Mouse (Mus musculus) heart, postnatal 36 days (tissue): ENCODE results near the gene Cfd. TPM values are rescaled to one million over a fixed set of nuclear protein-coding genes. Genes with fewer than 3 reads are reported as not detected.
"Not testable (repeated sequence)": the region's sequence is repeated elsewhere in the genome, so short reads cannot be mapped to it uniquely, and the experiment has no call there.

Experiments
- DNase-seq, 2 experiments: peaks; one replicate each; pipeline ENCODE4 v3.0.0; 2021 to 2022
- intact Hi-C: fragments of 180-260 bp; cut with DNase I; formaldehyde crosslinking; loops from one replicate; pipeline ENCODE4 v1.15.1; 2025
- total RNA-seq, 2 experiments: library from RNA; stranded (reverse); gene quantifications; 2 replicates each; pipeline ENCODE4 v1.2.3; 2021

The Cfd gene
- total RNA-seq, 2 experiments from 2014 or later = 11.6 to 63.9 TPM

DNA sequence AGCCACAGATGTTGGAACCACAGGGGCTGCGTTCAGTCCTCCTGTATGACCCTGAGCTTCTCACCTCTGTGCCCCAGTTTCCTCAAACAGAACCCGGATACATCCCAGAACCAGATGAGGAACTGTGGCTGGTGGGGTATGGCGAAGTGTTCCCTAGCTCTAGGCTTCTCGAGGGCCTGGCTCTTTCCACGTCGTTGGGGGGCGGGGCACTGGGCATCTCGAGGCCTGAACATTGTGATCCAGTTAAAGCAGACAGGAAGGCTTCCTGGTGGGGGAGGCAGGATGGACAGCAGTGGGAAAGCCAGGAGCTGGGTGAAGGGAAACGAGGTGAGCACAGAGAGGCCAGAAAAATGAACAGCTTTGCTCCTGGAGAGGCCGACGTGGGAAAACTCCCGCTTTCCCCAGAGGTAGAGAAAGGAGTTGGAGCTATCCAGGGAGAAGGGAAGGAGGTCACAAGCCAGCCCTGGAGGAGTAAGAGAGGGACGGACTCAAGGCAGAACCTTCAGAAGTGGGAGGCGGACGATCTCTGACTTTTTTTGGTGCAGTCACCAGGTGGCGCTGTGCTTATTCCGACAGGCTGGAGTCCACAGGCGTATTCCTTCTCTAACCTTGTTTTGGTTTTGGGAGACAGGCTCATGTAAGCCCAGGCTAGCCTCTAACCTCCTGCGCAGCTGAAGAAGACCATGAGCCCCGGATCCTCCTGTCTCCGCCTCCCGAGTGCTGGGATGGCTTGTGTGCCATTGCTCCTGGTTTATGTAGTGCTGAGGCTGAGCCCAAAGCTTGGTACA is 7.2 kb upstream of the Cfd start:
- peak; percentile 80 to 84 for DNase-seq
- intact Hi-C loops = loop anchor here (2.0 kb wide), 2 partner anchors 41 to 49 kb away; no protein-coding TSS in a partner anchor

DNA sequence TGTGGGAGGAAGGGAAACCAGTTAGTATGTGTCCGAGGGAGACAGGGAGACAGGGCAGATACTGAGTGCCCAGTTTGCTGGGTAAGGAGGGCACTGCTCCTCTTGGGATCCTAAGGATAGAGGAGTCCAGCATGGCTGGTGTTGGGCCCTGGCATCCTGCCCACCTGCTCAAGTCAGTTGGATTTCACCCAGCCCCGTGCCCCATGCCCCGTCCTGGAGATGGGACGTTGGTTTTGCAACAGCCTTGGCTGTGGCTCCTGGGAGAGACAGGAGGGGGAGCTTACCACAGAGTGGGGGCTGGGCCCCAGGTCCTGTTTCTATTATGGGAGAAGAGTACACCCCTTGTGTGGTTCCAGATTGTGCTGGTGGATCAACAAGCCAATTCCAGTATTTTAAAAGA is 6.2 kb upstream of the Cfd start:
- DNase-seq = peak; percentile 66 to 73

DNA sequence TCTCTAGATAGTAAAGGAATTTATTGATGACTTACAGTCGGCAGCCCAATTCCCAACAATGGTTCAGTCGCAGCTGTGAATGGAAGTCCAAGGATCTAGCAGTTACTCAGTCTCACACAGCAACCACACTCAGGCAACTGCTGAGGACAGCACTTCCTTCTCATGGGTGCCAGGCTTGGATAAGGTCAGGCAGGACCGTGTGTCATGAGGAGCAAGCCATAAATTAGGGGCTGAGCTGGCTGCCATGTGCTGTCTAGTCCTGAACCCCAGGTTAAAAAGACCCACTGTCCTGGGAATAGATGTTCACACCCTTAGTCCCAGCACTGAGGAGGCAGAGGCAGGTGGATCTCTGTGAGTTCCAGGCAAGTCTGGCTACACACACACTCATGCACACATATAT is 5.7 kb upstream of the Cfd start:
- DNase-seq, intact Hi-C loops: not testable (repeated sequence)

More for the DNA sequence above, 6.2 kb upstream of the Cfd start:
- intact Hi-C loops = no loop called here

DNA sequence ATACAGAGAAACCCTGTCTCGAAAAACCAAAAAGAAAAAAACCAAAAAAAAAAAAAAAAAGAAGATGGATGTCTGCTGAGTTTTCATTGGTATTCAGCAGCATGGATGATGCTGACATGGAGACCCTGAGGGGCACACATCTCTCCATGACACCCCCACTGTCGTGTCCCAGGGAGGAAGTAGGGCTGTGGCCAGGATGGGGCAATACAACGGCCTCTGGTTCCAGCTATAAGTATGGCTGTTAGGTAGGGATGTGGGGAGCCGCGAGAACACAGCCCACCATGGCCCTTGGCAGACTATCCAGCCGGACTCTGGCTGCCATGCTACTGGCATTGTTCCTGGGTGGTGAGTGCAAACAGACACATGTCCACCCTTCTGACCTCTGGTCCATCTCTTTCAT is 4.6 kb upstream of the Cfd start, which contains the start of gene Elane:
Gene Elane, plus strand, starts transcription at position 194 of the 400 bp plus-strand sequence.
- no peak for DNase-seq
- intact Hi-C loops = no loop called here

DNA sequence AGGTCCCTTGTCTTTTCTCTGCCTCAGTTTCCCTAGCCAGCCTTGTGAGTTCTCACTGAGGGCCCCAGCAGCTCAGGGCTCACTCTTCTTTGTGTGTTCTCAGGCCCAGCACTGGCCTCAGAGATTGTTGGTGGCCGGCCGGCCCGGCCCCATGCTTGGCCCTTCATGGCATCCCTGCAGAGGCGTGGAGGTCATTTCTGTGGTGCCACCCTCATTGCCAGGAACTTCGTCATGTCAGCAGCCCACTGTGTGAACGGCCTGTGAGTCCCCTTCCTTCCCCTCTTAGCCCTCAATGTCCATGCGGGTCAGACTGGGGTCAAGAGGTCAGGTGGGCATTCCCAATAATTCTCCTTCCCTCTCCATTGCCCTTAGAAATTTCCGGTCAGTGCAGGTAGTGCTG is 4.0 kb upstream of the Cfd start:
- intact Hi-C loops = no loop called here
- no peak for DNase-seq

DNA sequence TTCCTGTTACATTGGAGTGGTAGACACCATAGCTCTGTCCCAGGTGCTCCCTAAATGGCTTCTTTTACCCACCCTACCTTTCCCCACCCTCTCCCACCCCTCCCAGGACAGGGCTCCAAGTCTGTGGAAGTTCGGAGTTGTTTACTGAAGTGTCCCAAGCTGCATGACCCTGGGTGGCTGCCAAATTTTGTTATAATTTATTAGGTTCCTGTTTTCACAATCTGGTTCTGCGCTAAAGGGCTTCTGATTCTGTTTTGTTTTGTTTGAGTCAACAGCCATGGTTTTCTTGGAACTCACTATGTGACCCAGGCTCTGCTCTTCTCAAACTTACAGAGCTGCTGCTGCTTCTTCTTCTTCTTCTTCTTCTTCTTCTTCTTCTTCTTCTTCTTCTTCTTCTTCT is 1.3 kb upstream of the Cfd start:
- intact Hi-C loops = no loop called here
- no peak for DNase-seq

DNA sequence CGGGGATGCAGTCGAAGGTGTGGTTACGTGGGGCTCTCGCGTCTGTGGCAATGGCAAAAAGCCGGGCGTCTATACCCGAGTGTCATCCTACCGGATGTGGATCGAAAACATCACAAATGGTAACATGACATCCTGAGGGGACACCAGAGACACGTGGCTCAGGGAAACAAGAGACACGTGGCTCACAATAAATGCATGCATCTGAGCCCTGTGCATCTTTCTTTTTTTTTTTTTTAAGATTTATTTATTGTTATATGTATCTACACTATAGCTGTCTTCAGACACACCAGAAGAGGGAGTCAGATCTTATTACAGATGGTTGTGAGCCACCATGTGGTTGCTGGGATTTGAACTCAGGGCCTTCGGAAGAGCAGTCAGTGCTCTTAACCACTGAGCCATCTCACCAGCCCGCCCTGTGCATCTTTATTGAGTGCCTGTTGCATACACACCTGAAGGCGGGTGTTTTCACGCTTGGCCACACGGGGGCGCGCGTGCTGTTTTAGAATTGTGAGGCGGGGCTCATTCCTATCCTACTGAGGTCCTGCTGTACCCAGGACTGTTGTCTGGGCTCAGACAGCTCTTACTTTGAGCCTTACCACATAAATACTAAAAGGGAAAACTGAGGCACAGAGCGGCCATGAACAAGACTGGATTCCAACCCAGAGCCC is 1.9 kb downstream of the Cfd start:
- intact Hi-C loops = loop anchor here (1.0 to 2.0 kb wide), 3 partner anchors 33 to 66 kb away; no protein-coding TSS in a partner anchor
- DNase-seq = peak; percentile 78 to 83

DNA sequence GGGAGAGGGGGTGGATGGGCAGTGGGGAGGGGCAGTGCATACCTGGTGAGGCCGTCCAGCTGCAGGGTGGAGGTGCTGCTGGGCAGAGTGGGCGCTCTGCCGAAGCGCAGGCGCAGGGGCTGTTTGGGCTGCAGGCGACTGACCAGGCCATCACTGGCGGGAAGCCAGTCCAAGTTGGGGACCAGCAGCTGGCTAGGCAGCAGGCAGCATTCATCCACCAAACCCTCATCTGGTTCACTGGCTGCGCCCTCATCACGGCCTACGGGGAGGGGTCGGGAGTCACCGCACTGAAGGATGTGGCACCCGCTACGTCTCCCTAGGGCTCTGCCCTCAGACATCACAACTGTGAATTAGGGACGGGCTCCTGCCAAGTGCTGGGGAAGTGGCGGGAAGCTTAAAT is 5.7 kb downstream of the Cfd start:
- intact Hi-C loops = no loop called here
- no peak for DNase-seq

DNA sequence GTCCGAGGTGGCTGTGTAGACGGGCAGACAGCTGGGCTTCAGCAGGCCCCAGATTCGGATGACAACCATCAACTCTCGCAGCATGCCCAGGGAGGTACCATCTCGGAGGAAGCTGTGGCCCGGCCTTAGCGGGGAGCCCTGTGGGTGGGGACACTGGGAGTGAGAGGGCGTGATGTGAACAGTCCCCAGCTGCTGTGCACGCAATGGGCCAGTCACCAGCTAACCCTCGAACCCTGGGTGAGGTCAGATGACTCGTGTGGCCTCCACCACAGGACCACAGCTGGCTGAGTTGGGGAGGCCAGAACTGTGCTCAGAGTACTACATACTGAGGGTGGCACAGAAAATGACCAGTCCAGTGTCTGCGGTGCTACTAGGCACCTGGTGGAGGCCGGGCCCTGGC is 6.2 kb downstream of the Cfd start:
- intact Hi-C loops = no loop called here
- no peak for DNase-seq

DNA sequence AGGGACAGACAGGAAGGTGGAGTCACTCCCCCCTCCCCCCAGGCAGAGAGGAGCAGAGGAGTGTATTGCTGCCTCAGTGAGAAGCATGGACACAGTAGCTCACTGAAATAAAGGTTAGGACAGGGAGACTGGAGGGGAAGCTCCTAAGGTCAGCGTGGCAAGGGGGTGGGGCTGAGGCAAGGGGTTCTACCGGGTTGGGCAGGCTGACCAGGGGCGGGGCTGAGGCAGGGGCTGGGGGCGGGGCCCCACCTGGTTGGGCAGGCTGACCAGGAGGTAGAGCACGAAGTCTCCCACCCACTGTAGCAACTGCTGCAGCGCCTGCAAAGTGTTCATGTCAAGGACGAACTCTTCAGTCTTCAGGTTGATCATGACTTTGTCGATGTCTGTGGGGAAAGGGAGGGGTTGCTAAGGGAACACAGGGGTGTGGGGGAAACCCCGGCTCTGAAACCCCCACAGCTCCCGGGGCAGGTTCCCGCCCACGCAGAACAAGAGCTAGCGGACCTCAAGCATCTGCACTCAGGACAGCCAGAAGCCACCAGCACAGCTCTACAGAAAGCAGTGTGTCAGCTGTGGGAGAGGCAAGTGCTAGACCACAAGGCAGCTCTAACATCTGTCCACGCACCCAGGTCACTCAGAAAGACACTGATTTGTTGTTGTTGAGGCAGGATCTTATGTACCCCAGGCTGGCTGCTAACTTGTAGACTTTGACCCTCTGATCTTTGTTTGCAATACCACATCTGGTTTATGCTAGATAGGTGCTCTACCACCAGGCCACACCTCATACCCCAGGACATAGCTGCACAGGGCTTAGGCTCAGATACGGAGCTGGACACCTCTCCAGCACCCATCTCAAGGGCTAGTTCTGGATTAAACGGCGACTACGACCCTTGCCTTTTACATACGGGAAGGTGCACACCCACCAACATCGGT is 6.9 kb downstream of the Cfd start:
- intact Hi-C loops = no loop called here
- no peak for DNase-seq

DNA sequence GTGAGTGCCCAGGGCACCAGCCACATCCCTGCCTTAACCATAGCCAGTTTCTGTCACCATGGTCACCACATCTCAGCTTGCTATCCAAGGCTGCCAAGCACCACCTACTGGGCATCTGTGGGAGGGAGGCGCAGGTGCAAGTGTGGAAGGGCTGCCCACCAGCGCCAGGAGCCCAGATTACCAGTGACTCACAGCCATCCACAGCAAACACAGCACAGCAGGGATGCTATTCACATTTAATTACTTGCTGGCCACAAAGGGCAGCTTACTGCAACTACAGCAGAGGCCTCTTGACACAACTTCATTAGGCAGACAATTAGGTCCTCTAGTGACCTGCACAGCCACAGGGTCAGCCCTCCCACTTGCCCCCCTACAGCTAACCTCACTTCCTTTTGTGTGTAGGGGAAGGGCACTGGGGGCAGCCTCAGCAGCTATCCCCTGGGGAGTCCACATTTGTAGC is 10.3 kb downstream of the Cfd start:
- intact Hi-C loops = no loop called here
- no peak for DNase-seq

DNA sequence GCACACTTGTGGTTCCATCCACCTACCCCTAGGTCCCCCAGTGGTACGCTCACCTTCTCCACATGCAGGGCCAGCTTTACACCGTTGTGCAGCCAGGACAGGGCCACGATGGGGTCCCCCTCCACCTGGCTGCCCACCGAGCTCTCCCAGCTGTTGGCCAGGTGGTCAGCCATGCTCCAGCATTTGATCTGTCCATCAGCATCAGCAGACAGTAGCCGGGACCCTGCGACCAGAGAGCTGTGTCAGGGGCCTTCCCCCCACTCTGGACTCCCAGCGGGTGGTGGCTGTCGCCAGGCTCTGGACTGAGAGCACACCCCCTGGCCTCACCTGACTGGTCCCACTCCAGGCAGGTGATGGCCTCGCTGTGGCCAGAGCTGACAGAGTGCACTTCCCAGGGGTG is 16.1 kb downstream of the Cfd start:
- DNase-seq = no peak
- intact Hi-C loops = no loop called here

DNA sequence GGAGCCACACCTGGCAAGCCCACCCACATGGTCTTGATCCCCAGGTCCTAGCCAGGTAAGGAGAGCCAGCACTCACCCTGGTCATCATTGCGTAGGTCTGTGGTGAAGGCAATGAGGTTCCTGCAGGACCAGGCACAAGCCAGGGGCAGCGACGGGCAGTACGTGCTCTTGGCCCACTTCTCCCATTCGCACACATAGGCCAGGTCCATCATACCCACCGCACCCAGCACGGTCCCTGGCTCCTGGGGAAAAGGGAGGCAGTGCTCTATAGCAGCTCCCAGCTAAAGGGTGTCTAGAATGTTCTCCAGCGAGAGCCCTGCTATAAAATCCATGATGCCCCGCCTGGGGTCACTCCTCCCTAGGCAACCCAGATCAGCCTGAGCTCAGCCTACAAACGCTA is 16.8 kb downstream of the Cfd start:
- intact Hi-C loops = no loop called here
- DNase-seq = no peak

DNA sequence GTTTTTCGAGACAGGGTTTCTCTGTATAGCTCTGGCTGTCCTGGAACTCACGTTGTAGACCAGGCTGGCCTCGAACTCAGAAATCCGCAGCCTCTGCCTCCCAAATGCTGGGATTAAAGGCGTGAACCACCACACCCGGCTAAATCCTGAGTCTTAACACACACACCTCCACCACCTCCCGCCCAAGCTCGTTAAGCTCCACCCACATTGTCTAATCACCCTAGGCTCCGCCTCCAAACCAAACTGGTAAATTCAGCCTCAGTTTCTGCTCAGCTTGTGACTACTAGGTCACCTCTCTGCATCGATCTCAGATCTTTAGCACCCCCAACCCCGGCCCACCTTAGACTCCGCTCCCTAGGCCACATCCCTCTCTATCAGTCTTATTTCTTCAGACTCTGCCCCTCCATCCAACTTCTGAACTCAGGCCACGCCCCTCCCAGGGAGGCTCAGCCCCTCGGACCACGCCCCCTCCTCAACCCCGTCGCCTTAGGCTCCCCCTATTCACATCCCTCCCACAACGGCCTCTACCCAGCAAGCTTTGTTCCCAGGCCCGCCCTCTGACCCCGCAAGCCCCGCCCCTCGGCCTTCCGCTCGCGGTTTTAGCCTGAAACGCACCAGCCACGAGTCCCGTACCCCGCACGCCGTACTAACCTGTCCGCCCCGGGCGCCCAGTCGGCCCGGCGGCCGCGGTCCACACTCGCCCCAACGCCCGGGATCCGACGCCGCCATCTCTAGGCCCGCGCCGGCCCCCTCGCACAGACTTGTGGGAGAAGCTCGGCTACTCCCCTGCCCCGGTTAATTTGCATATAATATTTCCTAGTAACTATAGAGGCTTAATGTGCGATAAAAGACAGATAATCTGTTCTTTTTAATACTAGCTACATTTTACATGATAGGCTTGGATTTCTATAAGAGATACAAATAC is 17.8 kb downstream of the Cfd start, which contains the start of gene Med16:
Gene Med16, minus strand, starts transcription at position 757 of the 925 bp plus-strand sequence.
- intact Hi-C loops = no loop called here

DNA sequence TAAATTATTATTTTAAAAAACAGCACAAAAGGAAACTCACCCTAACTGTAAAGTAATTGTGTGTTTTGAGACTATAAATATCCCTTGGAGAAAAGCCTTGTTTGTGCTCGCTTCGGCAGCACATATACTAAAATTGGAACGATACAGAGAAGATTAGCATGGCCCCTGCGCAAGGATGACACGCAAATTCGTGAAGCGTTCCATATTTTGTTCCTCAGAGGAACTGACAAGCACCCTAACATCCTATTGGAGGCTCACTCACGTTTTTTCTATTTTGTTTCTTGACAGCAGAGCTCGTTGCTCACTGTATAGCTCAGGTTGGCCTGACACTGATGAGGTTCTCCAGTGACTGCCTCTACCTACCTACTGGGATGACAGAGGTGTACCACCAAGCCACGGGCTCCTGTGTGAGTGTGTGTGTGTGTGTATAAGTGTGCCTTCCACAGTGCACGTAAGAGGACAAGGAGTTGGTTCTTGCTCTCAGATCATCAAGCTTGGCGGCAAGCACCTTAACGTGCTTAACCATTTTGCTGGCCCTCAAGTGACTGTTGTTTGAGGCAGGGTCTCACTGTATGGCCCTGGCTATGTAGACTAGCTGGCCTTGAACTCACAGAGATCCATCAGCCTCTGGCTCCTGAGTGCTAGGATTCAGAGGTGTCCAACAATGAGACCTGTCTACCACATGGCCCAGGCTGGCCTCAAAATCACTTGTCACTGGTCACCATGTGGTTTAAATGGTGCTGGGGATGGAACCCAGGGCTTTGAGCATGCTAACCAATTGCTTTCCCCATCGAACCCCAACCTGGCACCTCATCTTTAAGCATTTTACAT is 18.7 kb downstream of the Cfd start:
- DNase-seq = peak; percentile 29 to 55
- intact Hi-C loops = no loop called here

More for the DNA sequence above, 17.8 kb downstream of the Cfd start, which contains the start of gene Med16:
- DNase-seq = peak; percentile 94 to 98

DNA sequence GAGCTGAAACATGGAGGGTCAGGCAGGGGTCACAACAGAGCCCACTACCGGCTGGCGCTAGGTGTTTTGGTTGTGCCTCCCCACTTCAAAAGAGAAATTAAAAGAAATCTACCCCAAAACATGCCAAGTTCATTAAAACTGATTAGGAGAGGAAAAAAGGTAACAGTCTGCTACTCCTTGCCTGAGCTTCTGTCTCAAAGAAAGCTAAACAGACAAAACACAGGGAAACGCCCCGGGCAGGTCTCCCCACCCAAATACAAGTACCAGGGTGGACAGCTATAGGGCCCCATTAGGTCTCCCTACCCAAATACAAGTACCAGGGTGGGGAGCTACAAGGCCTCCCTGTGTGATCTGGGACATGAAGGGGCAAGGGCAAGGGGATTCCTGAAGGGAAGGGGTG is 19.9 kb downstream of the Cfd start, which contains the start of gene Gm26602:
Gene Gm26602, plus strand, starts transcription at position 301 of the 400 bp plus-strand sequence.
- intact Hi-C loops = no loop called here
- DNase-seq = no peak

DNA sequence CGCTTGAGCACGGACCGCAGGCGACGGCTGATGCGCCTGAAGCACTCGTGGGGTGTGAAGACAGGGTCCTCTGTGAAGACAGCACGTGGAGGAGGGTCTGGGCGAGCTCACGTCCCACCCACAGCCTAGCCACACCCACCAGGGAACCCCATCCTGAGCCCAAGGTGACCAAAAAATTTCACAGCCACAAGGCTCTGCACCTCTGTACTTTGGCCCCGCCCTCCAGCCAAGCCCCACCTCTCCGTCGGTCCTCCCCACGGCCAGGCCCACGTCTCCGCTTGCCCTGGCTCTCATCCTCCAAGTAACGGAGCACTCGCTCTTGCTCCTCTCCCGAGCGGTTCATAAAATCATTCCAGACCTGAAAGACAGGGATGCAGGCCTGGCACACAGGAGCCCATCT is 21.8 kb downstream of the Cfd start:
- intact Hi-C loops = no loop called here
- no peak for DNase-seq

DNA sequence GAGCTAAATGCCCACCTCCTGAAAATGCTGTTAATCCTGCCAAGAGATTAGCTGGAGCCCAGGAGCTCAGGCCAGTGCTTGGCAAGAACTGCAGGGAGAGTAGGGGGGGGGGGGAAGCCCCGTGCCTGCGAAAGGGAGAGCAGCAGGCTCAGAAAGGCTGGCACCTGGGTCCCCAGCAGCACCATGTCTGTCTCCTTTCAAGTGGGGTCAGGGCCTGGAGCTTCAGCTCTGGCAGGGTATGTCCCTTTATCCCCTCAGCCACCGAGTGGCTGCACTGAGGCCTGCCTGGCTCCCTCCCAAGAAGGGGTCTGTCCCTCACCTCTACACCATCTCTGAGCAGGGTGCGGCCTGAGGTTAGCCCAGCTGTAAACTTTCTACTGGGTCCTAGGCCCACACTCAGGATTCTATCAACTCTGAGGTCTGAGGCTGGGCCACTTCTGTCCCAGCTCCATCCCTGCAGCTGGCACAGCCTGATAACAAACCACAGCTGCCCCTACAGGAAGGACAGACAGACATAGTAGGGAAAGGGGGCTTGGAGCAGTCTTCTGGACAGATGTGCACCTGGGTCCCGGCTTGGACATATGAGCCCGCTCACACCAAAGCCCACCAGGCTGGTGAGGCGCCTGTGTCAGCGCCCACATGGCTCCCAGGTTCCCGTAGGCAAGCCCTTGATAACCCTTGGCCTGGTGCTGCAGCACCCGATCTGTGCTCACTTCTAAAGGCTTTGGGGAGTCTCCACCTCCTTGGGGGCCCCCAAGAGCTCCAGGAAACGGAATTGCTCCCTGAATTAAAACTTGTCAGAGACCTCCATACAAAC is 23.7 kb downstream of the Cfd start:
- no peak for DNase-seq
- intact Hi-C loops = no loop called here
